Mouse (Mus musculus) heart, adult 2 months (tissue): ENCODE data around the gene Shbg. TPM values are rescaled to one million over a fixed set of nuclear protein-coding genes. Genes with fewer than 3 reads are reported as not detected.

Experiments
- DNase-seq, 2 experiments: peaks; one replicate each; pipeline ENCODE4 v3.0.0; 2021
- H3K27ac ChIP-seq: fragments of 200-600 bp; 2 replicates; pipeline ENCODE4 v1.8.1; 2022
- H3K27me3 ChIP-seq: fragments of 200-500 bp; 2 replicates; pipeline ENCODE4 v1.6.1; 2012; ENCODE audit warnings: mild to moderate bottlenecking, low read length, inconsistent platforms, mixed read lengths; ENCODE audit not compliant: control insufficient read depth, insufficient read depth
- H3K36me3 ChIP-seq: fragments of 200-500 bp; 2 replicates; pipeline ENCODE4 v1.6.1; 2012; ENCODE audit warnings: low read length, inconsistent platforms; ENCODE audit not compliant: control insufficient read depth, insufficient read depth
- H3K4me1 ChIP-seq: fragments of 200-500 bp; 2 replicates; pipeline ENCODE4 v1.6.1; 2011; ENCODE audit warnings: low read length; ENCODE audit not compliant: control insufficient read depth, insufficient read depth
- H3K4me3 ChIP-seq: fragments of 200-600 bp; 2 replicates; pipeline ENCODE4 v1.8.1; 2022
- H3K79me2 ChIP-seq: fragments of 200-500 bp; replicated peaks from 2 replicates; pipeline ENCODE4 v1.6.1; 2012; ENCODE audit warnings: mild to moderate bottlenecking, inconsistent platforms, low read length, moderate library complexity, mixed read lengths; ENCODE audit not compliant: control insufficient read depth, insufficient read depth
- H3K9ac ChIP-seq: fragments of 200-500 bp; 2 replicates; pipeline ENCODE4 v1.6.1; 2012; ENCODE audit warnings: low read depth, mild to moderate bottlenecking, control low read depth, inconsistent platforms, low read length, mixed read lengths
- CTCF ChIP-seq: fragments of 200-600 bp; IDR thresholded peaks from 2 replicates; pipeline ENCODE4 v1.8.1; 2022; ENCODE audit warnings: antibody characterized with exemption, mild to moderate bottlenecking, moderate library complexity
- EP300 ChIP-seq: fragments of 200-500 bp; IDR thresholded peaks from 2 replicates; pipeline ENCODE4 v1.6.1; 2011; ENCODE audit warnings: low read depth, low read length, control low read depth; ENCODE audit not compliant: insufficient read depth
- POLR2A ChIP-seq: fragments of 200-500 bp; IDR thresholded peaks from 2 replicates; pipeline ENCODE4 v1.6.1; 2011; ENCODE audit warnings: mild to moderate bottlenecking, low read depth, low read length, control low read depth; ENCODE audit not compliant: insufficient read depth
- WGBS: fragments of 180-500 bp; shearing (Covaris S2); methylation state at CpG from one replicate; pipeline ENCODE4 v1.1.7; 2018; 5-methylcytosine and 5-hydroxymethylcytosine counted together
- intact Hi-C: fragments of 180-260 bp; cut with DNase I; formaldehyde crosslinking; loops from one replicate; pipeline ENCODE4 v1.15.1; 2025
- polyA plus RNA-seq: library from polyadenylated mRNA; depleted of rRNA; stranded (reverse); fragments of >200 nt; gene quantifications from 2 replicates; pipeline ENCODE4 v1.2.3, GENCODE M21; 2012
- total RNA-seq, 2 experiments: library from RNA; stranded (reverse); gene quantifications; 2 replicates each; pipeline ENCODE4 v1.2.3; 2021

The Shbg gene
- total and polyA plus RNA-seq, 3 experiments: not detected

DNA sequence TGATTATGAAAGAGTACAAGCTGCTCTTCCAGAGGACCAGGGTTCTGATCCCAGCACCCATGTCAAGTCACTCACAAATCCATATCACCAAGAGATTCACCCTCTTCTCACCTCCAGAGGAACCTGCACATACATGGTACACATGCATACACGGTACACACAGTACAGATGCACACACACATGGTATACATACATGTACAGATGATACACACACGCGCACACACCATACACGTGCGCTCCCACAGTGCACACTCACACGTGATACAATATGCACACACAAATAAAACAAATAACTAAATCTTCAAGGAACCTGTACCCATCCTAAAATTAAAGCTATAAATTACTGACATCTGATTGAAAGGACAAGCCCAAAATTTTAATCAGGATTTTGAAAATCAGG, 22.9 kb downstream of the Shbg start:
- no peak for TF ChIP-seq EP300
- TF ChIP-seq POLR2A: no peak
- TF ChIP-seq CTCF: no peak
- H3K9ac ChIP-seq: no peak overlapping the region
- no peaks in the 10 kb centered on the region for H3K27me3 ChIP-seq
- no peak overlapping the region for H3K4me3 ChIP-seq
- H3K4me1 ChIP-seq: no peaks in the 10 kb centered on the region
- no peaks in the 10 kb centered on the region for H3K36me3 ChIP-seq
- 96% methylated on average over 6 of the region's 6 CpGs for WGBS
- H3K79me2 ChIP-seq: no peaks in the 10 kb centered on the region
- H3K27ac ChIP-seq: no peak overlapping the region
- DNase-seq: no peak
- intact Hi-C loops: no loop called here

- 78% methylated on average over 4 of the region's 4 CpGs for WGBS
- no peaks in the 10 kb centered on the region for H3K79me2 ChIP-seq
- intact Hi-C loops: no loop called here
- H3K27me3 ChIP-seq: no peaks in the 10 kb centered on the region
- H3K4me3 ChIP-seq: no peak overlapping the region
- no peak overlapping the region for H3K27ac ChIP-seq
- H3K9ac ChIP-seq: no peak overlapping the region
- no peaks in the 10 kb centered on the region for H3K36me3 ChIP-seq
- DNase-seq: no peak
- no peak for TF ChIP-seq EP300
- no peak for TF ChIP-seq CTCF
- no peak for TF ChIP-seq POLR2A
- no peaks in the 10 kb centered on the region for H3K4me1 ChIP-seq
These were observed 24.9 kb downstream of the Shbg start for GRCm38 (mm10) chr11:69592799-69593198.

DNA sequence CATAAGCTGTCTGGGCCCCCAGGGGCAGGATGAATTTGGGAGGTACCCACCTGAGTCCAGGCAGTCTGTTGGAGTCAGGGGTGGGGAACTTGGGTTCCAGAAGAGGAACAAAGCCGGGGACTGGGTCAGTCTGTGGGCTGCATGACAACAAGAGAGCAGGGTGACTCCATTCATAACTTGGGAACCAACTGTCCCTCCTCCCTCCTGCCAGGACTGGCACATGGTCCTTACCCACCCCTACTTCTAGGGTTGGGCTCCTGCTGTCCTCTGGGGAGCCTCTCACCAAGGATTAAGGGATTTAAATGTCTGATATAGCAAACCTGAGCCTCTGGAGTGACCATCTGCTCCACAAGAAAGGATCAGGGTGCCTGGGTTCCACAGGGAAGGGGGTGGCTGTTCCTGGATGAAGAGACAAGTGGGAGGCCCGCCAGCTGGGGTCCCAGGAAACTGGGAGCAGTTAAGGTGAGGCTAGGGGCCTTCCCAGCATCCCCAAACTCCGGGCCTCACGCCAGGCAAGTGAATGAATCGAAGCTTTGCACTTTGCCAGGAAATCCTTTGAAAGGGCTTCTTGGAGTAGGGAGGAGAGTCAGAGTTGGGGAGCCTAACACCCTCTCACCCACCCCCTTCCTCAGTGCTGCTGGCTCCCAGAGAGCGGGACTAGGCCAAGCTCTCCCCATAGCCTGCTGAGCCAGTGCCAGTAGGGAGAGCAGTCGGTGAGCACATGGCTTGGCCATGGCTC, 25.6 kb downstream of the Shbg start:
- intact Hi-C loops: no loop called here
- H3K4me1 ChIP-seq: no peaks in the 10 kb centered on the region
- TF ChIP-seq EP300: no peak
- no peak for TF ChIP-seq POLR2A
- TF ChIP-seq CTCF: no peak
- no peaks in the 10 kb centered on the region for H3K79me2 ChIP-seq
- H3K36me3 ChIP-seq: no peaks in the 10 kb centered on the region
- H3K27ac ChIP-seq: no peak overlapping the region
- 64% methylated on average over 7 of the region's 7 CpGs for WGBS
- no peak overlapping the region for H3K9ac ChIP-seq
- no peak for DNase-seq
- no peak overlapping the region for H3K4me3 ChIP-seq
- no peaks in the 10 kb centered on the region for H3K27me3 ChIP-seq

GRCm38 (mm10) chr11:69591424-69591823, 26.3 kb downstream of the Shbg start:
- intact Hi-C loops: no loop called here
- Histone ChIP-seq H3K27ac (no peak overlapping the region), H3K9ac (no peak overlapping the region), H3K36me3 (no peaks in the 10 kb centered on the region), H3K79me2 (no peaks in the 10 kb centered on the region), H3K4me1 (no peaks in the 10 kb centered on the region), H3K27me3 (no peaks in the 10 kb centered on the region), H3K4me3 (no peak overlapping the region)
- DNase-seq: no peak
- no peak for TF ChIP-seq CTCF
- TF ChIP-seq POLR2A: no peak
- no peak for TF ChIP-seq EP300
- 90% methylated on average over 3 of the region's 3 CpGs for WGBS

DNA sequence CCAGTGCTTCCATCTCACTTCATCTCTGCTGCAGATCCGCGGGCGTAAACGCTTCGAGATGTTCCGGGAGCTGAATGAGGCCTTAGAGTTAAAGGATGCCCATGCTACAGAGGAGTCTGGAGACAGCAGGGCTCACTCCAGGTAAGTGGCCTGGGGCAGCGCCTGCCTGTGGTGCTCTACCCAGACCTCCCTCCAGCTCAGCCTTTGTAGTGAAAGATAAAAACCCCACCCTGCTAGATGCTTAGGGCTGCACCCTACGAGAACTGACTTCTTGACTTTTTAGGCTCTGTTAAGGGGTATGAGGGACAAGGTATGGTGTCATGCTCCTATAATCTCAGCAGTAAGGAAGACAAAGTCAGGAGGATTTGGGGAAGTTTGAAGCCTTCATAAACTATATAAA, 27.1 kb downstream of the Shbg start:
- Histone ChIP-seq H3K9ac (no peak overlapping the region), H3K27me3 (no peaks in the 10 kb centered on the region), H3K36me3 (no peaks in the 10 kb centered on the region), H3K4me3 (no peak overlapping the region), H3K27ac (no peak overlapping the region), H3K79me2 (no peaks in the 10 kb centered on the region), H3K4me1 (no peaks in the 10 kb centered on the region)
- TF ChIP-seq POLR2A (no peak), EP300 (no peak), CTCF (no peak)
- 94% methylated on average over 8 of the region's 8 CpGs for WGBS
- DNase-seq: no peak
- intact Hi-C loops: no loop called here

DNA sequence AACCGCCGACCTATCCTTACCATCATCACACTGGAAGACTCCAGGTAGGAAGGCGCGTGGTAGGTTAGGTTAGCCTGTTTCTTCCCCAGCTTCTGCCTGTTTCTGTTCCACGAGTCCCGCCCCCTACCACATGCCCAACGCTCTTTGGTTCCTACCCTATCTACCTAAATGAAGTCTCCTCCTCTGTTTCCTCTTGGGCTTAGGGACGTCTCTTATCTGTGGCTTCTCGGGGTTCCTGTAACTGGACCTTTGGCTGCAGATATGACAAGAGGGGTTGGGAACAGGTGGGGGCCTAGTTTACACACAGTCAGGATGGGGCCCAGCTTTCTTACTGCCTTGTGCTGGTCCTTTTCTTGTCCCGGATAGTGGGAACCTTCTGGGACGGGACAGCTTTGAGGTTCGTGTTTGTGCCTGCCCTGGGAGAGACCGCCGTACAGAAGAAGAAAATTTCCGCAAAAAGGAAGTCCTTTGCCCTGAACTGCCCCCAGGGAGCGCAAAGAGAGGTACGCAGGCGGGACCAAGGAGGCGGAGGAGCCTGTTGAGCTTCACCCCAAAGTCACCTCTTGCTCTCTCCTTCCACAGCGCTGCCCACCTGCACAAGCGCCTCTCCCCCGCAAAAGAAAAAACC, 28.4 kb downstream of the Shbg start:
- no peaks in the 10 kb centered on the region for H3K79me2 ChIP-seq
- no peaks in the 10 kb centered on the region for H3K36me3 ChIP-seq
- WGBS: 85% methylated on average over 22 of the region's 22 CpGs
- TF ChIP-seq CTCF: no peak
- TF ChIP-seq EP300: no peak
- TF ChIP-seq POLR2A: no peak
- intact Hi-C loops: no loop called here
- DNase-seq: no peak
- no peaks in the 10 kb centered on the region for H3K27me3 ChIP-seq
- no peak overlapping the region for H3K9ac ChIP-seq
- H3K27ac ChIP-seq: no peak overlapping the region
- H3K4me3 ChIP-seq: no peak overlapping the region
- no peaks in the 10 kb centered on the region for H3K4me1 ChIP-seq
